Mouse (Mus musculus) ES-Bruce4 (cell line): ENCODE results near the gene Acadvl. TPM values are rescaled to one million over a fixed set of nuclear protein-coding genes. Genes with fewer than 3 reads are reported as not detected.

ENCODE experiments used
- H3K27ac ChIP-seq: 2 replicates; pipeline ENCODE4 v1.5.1; 2012; ENCODE audit warnings: low read length, inconsistent platforms; ENCODE audit not compliant: insufficient read depth
- H3K27me3 ChIP-seq: 2 replicates; pipeline ENCODE4 v1.6.1; 2012; ENCODE audit warnings: mild to moderate bottlenecking, low read length, inconsistent platforms; ENCODE audit not compliant: control insufficient read depth, poor library complexity, insufficient read depth, severe bottlenecking
- H3K36me3 ChIP-seq: 2 replicates; pipeline ENCODE4 v1.6.1; 2012; ENCODE audit warnings: inconsistent platforms, mild to moderate bottlenecking, low read length, moderate library complexity; ENCODE audit not compliant: control insufficient read depth, poor library complexity, insufficient read depth, severe bottlenecking
- H3K4me1 ChIP-seq: one replicate; pipeline ENCODE4 v1.8.1; 2011; ENCODE audit warnings: low read length; ENCODE audit not compliant: control insufficient read depth, insufficient read depth
- H3K4me3 ChIP-seq: 2 replicates; pipeline ENCODE4 v1.5.1; 2011; ENCODE audit warnings: low read depth, mild to moderate bottlenecking, low read length
- H3K9ac ChIP-seq: 2 replicates; pipeline ENCODE4 v1.6.1; 2012; ENCODE audit warnings: low read depth, mild to moderate bottlenecking, inconsistent platforms; ENCODE audit not compliant: poor library complexity, severe bottlenecking
- H3K9me3 ChIP-seq: replicated peaks from 2 replicates; pipeline ENCODE4 v1.6.1; 2012; ENCODE audit warnings: mild to moderate bottlenecking, low read length, inconsistent platforms; ENCODE audit not compliant: control insufficient read depth, poor library complexity, insufficient read depth, severe bottlenecking
- CTCF ChIP-seq: IDR thresholded peaks from one replicate; pipeline ENCODE4 v1.8.1; 2011; ENCODE audit warnings: low read depth, low read length
- EP300 ChIP-seq: IDR thresholded peaks from 2 replicates; pipeline ENCODE4 v1.6.1; 2011; ENCODE audit warnings: low read depth, low read length; ENCODE audit not compliant: insufficient read depth
- POLR2A ChIP-seq: IDR thresholded peaks from one replicate; pipeline ENCODE4 v1.8.1; 2011; ENCODE audit warnings: low read length; ENCODE audit not compliant: insufficient read depth
- polyA plus RNA-seq: library from polyadenylated mRNA; stranded (reverse); fragments of >200 nt; gene quantifications from 2 replicates; pipeline ENCODE4 v1.2.4, GENCODE M21; 2011; ENCODE audit warnings: low read depth; ENCODE audit not compliant: missing spikeins, insufficient read depth, insufficient read length

The Acadvl gene
- polyA plus RNA-seq, 1 experiment = 19.8 TPM

GRCm38 (mm10) chr11:70021264-70022132 is 6.3 kb upstream of the Acadvl start:
- peak overlapping the region; percentile 31; the same call in 1 of the 2 replicates for H3K9ac ChIP-seq
- H3K4me1 ChIP-seq = peaks cover 3% of the 10 kb centered on the region
- H3K27me3 ChIP-seq = no peaks in the 10 kb centered on the region
- TF ChIP-seq POLR2A (no peak), CTCF (no peak), EP300 (no peak)
- H3K9me3 ChIP-seq = no peaks in the 10 kb centered on the region
- no peaks in the 10 kb centered on the region for H3K36me3 ChIP-seq
- H3K4me3 ChIP-seq = peak overlapping the region; percentile 78
- no peak overlapping the region for H3K27ac ChIP-seq

- H3K27ac ChIP-seq = no peak overlapping the region
- H3K36me3 ChIP-seq = no peaks in the 10 kb centered on the region
- no peaks in the 10 kb centered on the region for H3K27me3 ChIP-seq
- H3K4me1 ChIP-seq = no peaks in the 10 kb centered on the region
- peak overlapping the region; percentile 31; the same call in 1 of the 2 replicates for H3K9ac ChIP-seq
- peak; percentile 40 for TF ChIP-seq CTCF
- TF ChIP-seq EP300 = no peak
- no peak for TF ChIP-seq POLR2A
- H3K9me3 ChIP-seq = no peaks in the 10 kb centered on the region
- H3K4me3 ChIP-seq = peak overlapping the region; percentile 78
Measured at GRCm38 (mm10) chr11:70020731-70021263, 5.6 kb upstream of the Acadvl start.

DNA sequence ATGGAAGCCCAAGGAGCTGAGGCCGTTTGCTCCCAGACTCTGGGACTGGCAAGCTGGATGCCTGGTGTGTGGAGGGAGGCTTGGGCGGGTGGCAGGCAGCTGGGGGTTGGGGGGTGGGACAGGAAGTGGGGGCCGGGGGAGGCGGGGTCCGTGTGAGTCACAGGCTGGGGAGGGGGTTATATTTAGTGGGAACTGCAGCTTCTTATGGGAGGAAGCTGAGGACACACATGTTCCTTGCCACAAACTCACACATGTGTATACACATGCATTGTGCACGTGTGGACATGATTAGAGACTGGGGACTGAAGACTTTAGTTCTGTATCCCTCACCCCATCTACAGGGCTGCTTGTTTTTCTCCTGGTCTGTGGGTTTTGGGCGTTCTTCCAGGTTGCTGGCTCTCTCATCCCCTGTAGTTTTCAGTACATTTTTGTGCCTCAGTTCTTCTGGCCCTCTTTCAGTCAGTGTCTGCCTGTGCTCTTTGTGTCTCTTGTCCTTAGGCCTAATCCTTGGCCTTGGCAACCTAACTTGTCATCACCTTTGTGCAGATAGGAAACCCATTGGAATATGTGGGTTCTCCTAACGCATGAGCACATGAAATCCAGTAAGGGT is 4.9 kb upstream of the Acadvl start:
- no peaks in the 10 kb centered on the region for H3K9me3 ChIP-seq
- H3K9ac ChIP-seq = 0 out of 2 replicates have a peak overlapping the region, but pooled peaks have one; percentile 6
- H3K27ac ChIP-seq = peak overlapping the region; percentile 16; the same call in 1 of the 2 replicates
- no peaks in the 10 kb centered on the region for H3K27me3 ChIP-seq
- no peak overlapping the region for H3K4me3 ChIP-seq
- H3K4me1 ChIP-seq = no peaks in the 10 kb centered on the region
- H3K36me3 ChIP-seq = no peaks in the 10 kb centered on the region
- TF ChIP-seq POLR2A = no peak
- TF ChIP-seq EP300 = no peak
- TF ChIP-seq CTCF = no peak

- TF ChIP-seq POLR2A (no peak), CTCF (no peak), EP300 (no peak)
- H3K9ac ChIP-seq = 0 out of 2 replicates have a peak overlapping the region, but pooled peaks have one; percentile 6
- H3K27ac ChIP-seq = no peak overlapping the region
- H3K4me1 ChIP-seq = no peaks in the 10 kb centered on the region
- H3K9me3 ChIP-seq = no peaks in the 10 kb centered on the region
- H3K27me3 ChIP-seq = no peaks in the 10 kb centered on the region
- no peaks in the 10 kb centered on the region for H3K36me3 ChIP-seq
- H3K4me3 ChIP-seq = no peak overlapping the region
Measured at GRCm38 (mm10) chr11:70019495-70020021, 4.3 kb upstream of the Acadvl start.

DNA sequence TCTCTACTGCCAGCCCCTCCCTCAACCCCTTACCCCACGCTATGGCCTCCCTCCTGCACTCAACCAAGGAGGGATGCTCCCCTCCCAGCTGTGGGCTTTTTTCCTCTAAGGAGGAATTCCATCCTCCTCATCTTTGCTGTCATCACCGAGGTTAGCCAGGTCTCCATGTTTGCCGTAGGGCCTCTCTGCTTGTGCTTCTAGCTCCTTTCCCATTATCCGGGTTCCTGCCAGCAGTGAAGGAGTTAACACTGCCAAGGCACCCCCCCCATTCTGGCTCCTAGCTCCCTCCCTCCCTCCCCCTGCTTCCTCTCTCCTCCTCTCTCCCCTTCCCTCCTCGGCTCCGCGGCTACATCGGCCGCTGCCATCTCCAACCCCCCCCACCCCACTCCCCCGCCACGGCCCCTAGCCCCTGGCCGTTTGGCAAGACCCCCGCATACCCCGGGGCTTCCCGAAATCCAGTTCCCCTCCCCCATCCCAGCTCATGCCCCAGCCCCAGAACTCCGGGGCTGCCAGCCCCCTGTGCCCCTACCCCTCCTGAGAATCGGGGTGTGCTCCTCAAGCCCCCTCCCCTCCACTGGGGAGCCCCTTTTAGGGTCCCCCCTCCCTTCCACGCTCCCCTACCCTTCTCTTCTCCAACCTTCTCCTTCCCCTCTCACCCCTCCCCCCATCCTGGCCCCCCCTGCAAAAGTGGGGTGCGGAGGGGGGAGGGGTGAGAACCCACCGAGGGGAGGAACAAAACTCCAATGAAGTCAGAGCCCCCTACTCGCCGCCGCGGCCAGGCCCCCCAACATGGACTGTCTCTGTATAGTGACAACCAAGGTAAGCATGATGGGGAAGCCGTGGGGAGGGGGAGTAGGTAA is 3.1 kb upstream of the Acadvl start:
- Histone ChIP-seq H3K9ac (peak overlapping the region; percentile 86), H3K9me3 (no peaks in the 10 kb centered on the region), H3K27me3 (no peaks in the 10 kb centered on the region), H3K36me3 (no peaks in the 10 kb centered on the region), H3K27ac (no peak overlapping the region), H3K4me1 (no peaks in the 10 kb centered on the region), H3K4me3 (peak overlapping the region; percentile 37)
- TF ChIP-seq POLR2A (no peak), EP300 (no peak), CTCF (no peak)
